Mouse (Mus musculus): Measurements from ENCODE around the gene Mrpl40. TPM values are rescaled to one million over a fixed set of nuclear protein-coding genes. Genes with fewer than 3 reads are reported as not detected.

Mrpl40 gene
- polyA plus RNA-seq, 1 experiment from 2014 or later: 81.8 TPM

DNA sequence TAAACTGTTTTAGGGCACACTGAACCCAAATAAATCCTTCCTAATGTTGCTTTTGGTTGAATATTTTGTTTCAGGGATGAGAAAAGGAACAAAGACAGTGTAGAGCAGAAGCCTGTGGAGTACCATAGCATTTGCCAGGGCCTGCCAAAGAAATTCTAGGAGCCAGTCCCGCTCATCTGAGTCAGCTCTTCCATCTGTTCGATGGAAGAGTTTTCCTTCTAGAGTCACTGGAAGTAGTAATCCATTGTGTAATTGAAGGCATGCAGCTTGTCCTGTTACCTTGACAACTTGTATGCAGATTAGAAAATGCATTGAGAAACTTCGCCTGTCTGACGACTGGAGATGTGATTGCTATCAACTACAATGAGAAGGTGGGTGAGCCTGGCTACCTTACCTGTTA is 53.7 kb downstream of the Mrpl40 start:
- ATAC-seq (ENCODE audit: insufficient read depth) (no peak), DNase-seq (no peak)
- H3K36me3 ChIP-seq (ENCODE audit: insufficient read depth): peaks cover 98% of the 10 kb centered on the region
- TF ChIP-seq CTCF (IDR thresholded peaks at IDR 0.05; ENCODE audit: low read depth): no peak
- no peak overlapping the region for H3K27ac ChIP-seq (ENCODE audit: low read depth)
- no peaks in the 10 kb centered on the region for H3K27me3 ChIP-seq (ENCODE audit: insufficient read depth, low read length)
- no peak overlapping the region for H3K4me2 ChIP-seq
- 84% methylated on average over 4 of the region's 4 CpGs for WGBS
- no peak overlapping the region for H3K4me3 ChIP-seq (ENCODE audit: low read depth, low read length)
- no peaks in the 10 kb centered on the region for H3K4me1 ChIP-seq (ENCODE audit: insufficient read depth)
- H3K9me3 ChIP-seq (ENCODE audit: low read depth, low read length): no peaks in the 10 kb centered on the region
- H3K9ac ChIP-seq: no peak overlapping the region

DNA sequence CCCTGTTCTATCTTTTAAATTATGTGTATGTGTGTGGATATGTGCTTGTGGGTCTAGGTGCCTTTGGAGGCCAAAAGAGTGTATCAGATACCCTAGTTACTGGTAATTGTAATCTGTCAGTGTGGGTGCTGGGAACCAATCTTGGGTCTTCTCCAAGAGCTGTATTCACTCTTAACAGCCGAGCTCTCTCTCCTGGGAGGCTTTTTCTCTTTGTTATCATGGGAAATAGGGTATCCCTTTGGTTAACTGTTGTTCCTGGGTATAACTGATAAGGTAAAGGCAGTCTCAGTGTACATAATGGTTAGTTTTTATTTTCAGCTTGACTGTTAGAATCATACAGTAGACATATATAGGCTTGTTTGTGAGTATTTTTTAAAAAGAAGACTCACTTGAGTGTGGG is 54.3 kb downstream of the Mrpl40 start:
- Histone ChIP-seq H3K4me3 (ENCODE audit: low read depth, low read length) (no peak overlapping the region), H3K27me3 (ENCODE audit: insufficient read depth, low read length) (no peaks in the 10 kb centered on the region), H3K9me3 (ENCODE audit: low read depth, low read length) (no peaks in the 10 kb centered on the region), H3K27ac (ENCODE audit: low read depth) (no peak overlapping the region), H3K9ac (no peak overlapping the region), H3K4me1 (ENCODE audit: insufficient read depth) (no peaks in the 10 kb centered on the region), H3K4me2 (no peak overlapping the region), H3K36me3 (ENCODE audit: insufficient read depth) (peaks cover 98% of the 10 kb centered on the region)
- DNase-seq (no peak), ATAC-seq (ENCODE audit: insufficient read depth) (no peak)
- whole genome bisulfite sequencing: 81% methylated on average over 1 of the region's 1 CpGs
- TF ChIP-seq CTCF (IDR thresholded peaks at IDR 0.05; ENCODE audit: low read depth): no peak

Other genes with a start within 250 kb of the Mrpl40 start
- 19.3 and 20.1 TPM in 2 replicates for gene Sept5, start 246.9 kb downstream of the Mrpl40 start, polyA plus RNA-seq (2014; fragmentation: Nextera tagmentation; extraction: Ambion mirVana)
- gene Cldn5, start 100.0 kb downstream of the Mrpl40 start, polyA plus RNA-seq (2014; fragmentation: Nextera tagmentation; extraction: Ambion mirVana): 94.1 and 105 TPM in 2 replicates
- gene Ufd1, start 65.1 kb downstream of the Mrpl40 start, polyA plus RNA-seq (2014; fragmentation: Nextera tagmentation; extraction: Ambion mirVana): 77.6 and 84.5 TPM in 2 replicates
- gene Cdc45, start 64.9 kb downstream of the Mrpl40 start, polyA plus RNA-seq (2014; fragmentation: Nextera tagmentation; extraction: Ambion mirVana): 64.0 and 67.3 TPM in 2 replicates
- gene 2510002D24Rik, start 40.3 kb downstream of the Mrpl40 start, polyA plus RNA-seq (2014; fragmentation: Nextera tagmentation; extraction: Ambion mirVana): 27.5 and 30.9 TPM in 2 replicates
- not detected in 2 replicates for gene Gm28539, start 40.3 kb downstream of the Mrpl40 start, polyA plus RNA-seq (2014; fragmentation: Nextera tagmentation; extraction: Ambion mirVana)
- 14.0 and 16.4 TPM in 2 replicates for gene Hira, start 175 bp upstream of the Mrpl40 start, polyA plus RNA-seq (2014; fragmentation: Nextera tagmentation; extraction: Ambion mirVana)